Mouse (Mus musculus) limb, embryonic 15.5 days (tissue): Measurements from ENCODE around the gene Gga3. TPM values are rescaled to one million over a fixed set of nuclear protein-coding genes. Genes with fewer than 3 reads are reported as not detected.

Experiments
- ATAC-seq: fragments of 200-750 bp; cut with Nextera tagmentation; 2 replicates; pipeline ENCODE4 v1.8.0; 2017; ENCODE audit warnings: low read depth, moderate TSS enrichment; ENCODE audit not compliant: insufficient number of reproducible peaks, low FRiP score, low TSS enrichment
- H3K27ac ChIP-seq: fragments of 300-500 bp; sonication (generic); 2 replicates; pipeline ENCODE4 v1.5.1; 2015; ENCODE audit warnings: moderate library complexity, mild to moderate bottlenecking, inconsistent platforms
- H3K27me3 ChIP-seq: fragments of 300-500 bp; sonication (generic); 2 replicates; pipeline ENCODE4 v1.6.1; 2015; ENCODE audit warnings: inconsistent platforms
- H3K36me3 ChIP-seq: fragments of 300-500 bp; sonication (generic); 2 replicates; pipeline ENCODE4 v1.6.1; 2015; ENCODE audit warnings: inconsistent platforms
- H3K4me1 ChIP-seq: fragments of 300-500 bp; sonication (generic); 2 replicates; pipeline ENCODE4 v1.6.1; 2015; ENCODE audit warnings: inconsistent platforms
- H3K4me2 ChIP-seq: fragments of 300-500 bp; sonication (generic); 2 replicates; pipeline ENCODE4 v1.6.1; 2015; ENCODE audit warnings: mild to moderate bottlenecking, inconsistent platforms
- H3K4me3 ChIP-seq: fragments of 300-500 bp; sonication (generic); 2 replicates; pipeline ENCODE4 v1.5.1; 2015; ENCODE audit warnings: mild to moderate bottlenecking, inconsistent platforms
- H3K9ac ChIP-seq: fragments of 300-500 bp; sonication (generic); 2 replicates; pipeline ENCODE4 v1.6.1; 2015; ENCODE audit warnings: inconsistent platforms
- H3K9me3 ChIP-seq: fragments of 300-500 bp; sonication (generic); 2 replicates; pipeline ENCODE4 v1.6.1; 2016; ENCODE audit warnings: inconsistent platforms
- WGBS: fragments of 180-500 bp; shearing (Covaris S2); methylation state at CpG from one replicate; pipeline ENCODE4 v1.1.7; 2015; 5-methylcytosine and 5-hydroxymethylcytosine counted together
- polyA plus RNA-seq: library from polyadenylated mRNA; unstranded; fragments of >200 nt; fragmentation: Nextera tagmentation; extraction: Ambion mirVana; gene quantifications from 2 replicates; pipeline ENCODE4 v1.2.1, GENCODE M21; 2015

Gene Gga3
- polyA plus RNA-seq, 1 experiment from 2014 or later: 17.5 TPM

GRCm38 (mm10) chr11:115629734-115630531 is 26.1 kb upstream of the Gga3 start:
- peaks cover 18% of the 10 kb centered on the region for H3K4me1 ChIP-seq
- no peak overlapping the region for H3K4me2 ChIP-seq
- H3K36me3 ChIP-seq: no peaks in the 10 kb centered on the region
- no peak overlapping the region for H3K4me3 ChIP-seq
- H3K27me3 ChIP-seq: no peaks in the 10 kb centered on the region
- no peaks in the 10 kb centered on the region for H3K9me3 ChIP-seq
- 84% methylated on average over 13 of the region's 13 CpGs for WGBS
- ATAC-seq: no peak
- no peak overlapping the region for H3K27ac ChIP-seq
- no peak overlapping the region for H3K9ac ChIP-seq

GRCm38 (mm10) chr11:115628465-115629101 is 24.7 kb upstream of the Gga3 start:
- Histone ChIP-seq H3K4me2 (peak overlapping the region; percentile 88), H3K36me3 (peaks cover 3% of the 10 kb centered on the region), H3K4me1 (peaks cover 18% of the 10 kb centered on the region), H3K27me3 (no peaks in the 10 kb centered on the region), H3K9me3 (no peaks in the 10 kb centered on the region), H3K9ac (no peak overlapping the region), H3K27ac (peak overlapping the region; percentile 63; the same call in 1 of the 2 replicates), H3K4me3 (peak overlapping the region; percentile 84)
- WGBS: 49% methylated on average over 13 of the region's 13 CpGs
- ATAC-seq: peak; percentile 13; the same call in 1 of the 2 replicates

- H3K9me3 ChIP-seq: no peaks in the 10 kb centered on the region
- peak within 1 kb of the TSS; percentile 63; the same call in 1 of the 2 replicates for H3K27ac ChIP-seq
- H3K27me3 ChIP-seq: no peaks in the 10 kb centered on the region
- WGBS: under 1% methylated on average over 47 of the region's 47 CpGs
- peak within 1 kb of the TSS; percentile 84 for H3K4me3 ChIP-seq
- peak; percentile 99 for ATAC-seq
- peaks cover 10% of the 10 kb centered on the region for H3K36me3 ChIP-seq
- peak within 1 kb of the TSS; percentile 88 for H3K4me2 ChIP-seq
- H3K4me1 ChIP-seq: peaks cover 18% of the 10 kb centered on the region
- peak within 1 kb of the TSS; percentile 65 for H3K9ac ChIP-seq
Observed at GRCm38 (mm10) chr11:115627705-115628464, 24.0 kb upstream of the Gga3 start, which contains the start of gene Slc25a19. Slc25a19 (minus strand) TSS chr11:115628295.

- Histone ChIP-seq H3K4me3 (peak overlapping the region; percentile 84), H3K9ac (peak overlapping the region; percentile 65; the same call in 1 of the 2 replicates), H3K27me3 (no peaks in the 10 kb centered on the region), H3K4me2 (peak overlapping the region; percentile 88), H3K27ac (no peak overlapping the region), H3K9me3 (no peaks in the 10 kb centered on the region), H3K4me1 (peaks cover 18% of the 10 kb centered on the region), H3K36me3 (peaks cover 18% of the 10 kb centered on the region)
- no peak for ATAC-seq
- WGBS: 45% methylated on average over 11 of the region's 11 CpGs
Observed at GRCm38 (mm10) chr11:115626824-115627616, 23.2 kb upstream of the Gga3 start.

GRCm38 (mm10) chr11:115625877-115626276 is 22.0 kb upstream of the Gga3 start:
- Histone ChIP-seq H3K9ac (no peak overlapping the region), H3K27ac (no peak overlapping the region), H3K27me3 (no peaks in the 10 kb centered on the region), H3K36me3 (peaks cover 27% of the 10 kb centered on the region), H3K9me3 (no peaks in the 10 kb centered on the region), H3K4me3 (no peak overlapping the region), H3K4me2 (no peak overlapping the region), H3K4me1 (peaks cover 16% of the 10 kb centered on the region)
- ATAC-seq: no peak
- 86% methylated on average over 9 of the region's 9 CpGs for WGBS

- Histone ChIP-seq H3K27me3 (no peaks in the 10 kb centered on the region), H3K9ac (no peak overlapping the region), H3K36me3 (peaks cover 46% of the 10 kb centered on the region), H3K4me3 (no peak overlapping the region), H3K4me1 (peaks cover 16% of the 10 kb centered on the region), H3K4me2 (no peak overlapping the region), H3K27ac (no peak overlapping the region), H3K9me3 (no peaks in the 10 kb centered on the region)
- no peak for ATAC-seq
- 74% methylated on average over 9 of the region's 9 CpGs for WGBS
Observed at GRCm38 (mm10) chr11:115623487-115624070, 19.7 kb upstream of the Gga3 start.

- Histone ChIP-seq H3K9ac (no peak overlapping the region), H3K36me3 (peaks cover 67% of the 10 kb centered on the region), H3K9me3 (no peaks in the 10 kb centered on the region), H3K4me1 (no peaks in the 10 kb centered on the region), H3K4me3 (no peak overlapping the region), H3K27ac (no peak overlapping the region), H3K27me3 (no peaks in the 10 kb centered on the region), H3K4me2 (no peak overlapping the region)
- WGBS: 94% methylated on average over 7 of the region's 7 CpGs
- no peak for ATAC-seq
Observed at GRCm38 (mm10) chr11:115619949-115620348, 16.1 kb upstream of the Gga3 start.

- H3K9ac ChIP-seq: no peak overlapping the region
- no peak overlapping the region for H3K4me2 ChIP-seq
- 88% methylated on average over 16 of the region's 16 CpGs for WGBS
- H3K4me3 ChIP-seq: no peak overlapping the region
- no peaks in the 10 kb centered on the region for H3K27me3 ChIP-seq
- H3K9me3 ChIP-seq: no peaks in the 10 kb centered on the region
- H3K4me1 ChIP-seq: no peaks in the 10 kb centered on the region
- ATAC-seq: no peak
- H3K36me3 ChIP-seq: peaks cover 71% of the 10 kb centered on the region
- H3K27ac ChIP-seq: no peak overlapping the region
Observed at GRCm38 (mm10) chr11:115618732-115619516, 15.1 kb upstream of the Gga3 start.

- no peak for ATAC-seq
- no peak overlapping the region for H3K4me2 ChIP-seq
- H3K4me3 ChIP-seq: no peak overlapping the region
- H3K9ac ChIP-seq: no peak overlapping the region
- H3K4me1 ChIP-seq: peaks cover 8% of the 10 kb centered on the region
- peaks cover 63% of the 10 kb centered on the region for H3K36me3 ChIP-seq
- no peak overlapping the region for H3K27ac ChIP-seq
- no peaks in the 10 kb centered on the region for H3K9me3 ChIP-seq
- H3K27me3 ChIP-seq: no peaks in the 10 kb centered on the region
- 78% methylated on average over 2 of the region's 2 CpGs for WGBS
Observed at GRCm38 (mm10) chr11:115618001-115618400, 14.2 kb upstream of the Gga3 start.

GRCm38 (mm10) chr11:115616893-115617292 is 13.0 kb upstream of the Gga3 start:
- H3K4me3 ChIP-seq: no peak overlapping the region
- no peak overlapping the region for H3K9ac ChIP-seq
- H3K4me1 ChIP-seq: peaks cover 10% of the 10 kb centered on the region
- H3K27me3 ChIP-seq: no peaks in the 10 kb centered on the region
- H3K27ac ChIP-seq: no peak overlapping the region
- no peak for ATAC-seq
- H3K36me3 ChIP-seq: peaks cover 52% of the 10 kb centered on the region
- no peak overlapping the region for H3K4me2 ChIP-seq
- WGBS: 73% methylated on average over 6 of the region's 6 CpGs
- H3K9me3 ChIP-seq: no peaks in the 10 kb centered on the region
